Mouse (Mus musculus) neural tube, embryonic 13.5 days (tissue): ENCODE results near the gene Ubtd2. TPM values are rescaled to one million over a fixed set of nuclear protein-coding genes. Genes with fewer than 3 reads are reported as not detected.

Experiments used
- ATAC-seq: fragments of 200-750 bp; cut with Nextera tagmentation; 2 replicates; pipeline ENCODE4 v1.8.0; 2017; ENCODE audit warnings: low read depth, mild to moderate bottlenecking, moderate TSS enrichment, moderate library complexity
- H3K27ac ChIP-seq: fragments of 300-500 bp; sonication (generic); replicated peaks from 2 replicates; pipeline ENCODE4 v1.5.1; 2015; ENCODE audit warnings: moderate library complexity, mild to moderate bottlenecking, inconsistent platforms
- H3K27me3 ChIP-seq: fragments of 300-500 bp; sonication (generic); 2 replicates; pipeline ENCODE4 v1.6.1; 2015; ENCODE audit warnings: mild to moderate bottlenecking, inconsistent platforms
- H3K36me3 ChIP-seq: fragments of 300-500 bp; sonication (generic); 2 replicates; pipeline ENCODE4 v1.6.1; 2015; ENCODE audit warnings: mild to moderate bottlenecking, inconsistent platforms
- H3K4me1 ChIP-seq: fragments of 300-500 bp; sonication (generic); replicated peaks from 2 replicates; pipeline ENCODE4 v1.6.1; 2015; ENCODE audit warnings: inconsistent platforms
- H3K4me2 ChIP-seq: fragments of 300-500 bp; sonication (generic); 2 replicates; pipeline ENCODE4 v1.6.1; 2015; ENCODE audit warnings: inconsistent platforms, mild to moderate bottlenecking, moderate library complexity
- H3K4me3 ChIP-seq: fragments of 300-500 bp; sonication (generic); 2 replicates; pipeline ENCODE4 v1.5.1; 2015; ENCODE audit warnings: mild to moderate bottlenecking, inconsistent platforms
- H3K9ac ChIP-seq: fragments of 300-500 bp; sonication (generic); 2 replicates; pipeline ENCODE4 v1.6.1; 2015; ENCODE audit warnings: moderate library complexity, mild to moderate bottlenecking, inconsistent platforms
- H3K9me3 ChIP-seq: fragments of 300-500 bp; sonication (generic); 2 replicates; pipeline ENCODE4 v1.6.1; 2016; ENCODE audit warnings: inconsistent platforms
- WGBS: fragments of 180-500 bp; shearing (Covaris S2); methylation state at CpG from one replicate; pipeline ENCODE4 v1.1.7; 2015; 5-methylcytosine and 5-hydroxymethylcytosine counted together
- polyA plus RNA-seq: library from polyadenylated mRNA; unstranded; fragments of >200 nt; fragmentation: Nextera tagmentation; extraction: Ambion mirVana; gene quantifications from 2 replicates; pipeline ENCODE4 v1.2.1, GENCODE M21; 2015

The Ubtd2 gene
- polyA plus RNA-seq, 1 experiment from 2014 or later, result 46.8 TPM

DNA sequence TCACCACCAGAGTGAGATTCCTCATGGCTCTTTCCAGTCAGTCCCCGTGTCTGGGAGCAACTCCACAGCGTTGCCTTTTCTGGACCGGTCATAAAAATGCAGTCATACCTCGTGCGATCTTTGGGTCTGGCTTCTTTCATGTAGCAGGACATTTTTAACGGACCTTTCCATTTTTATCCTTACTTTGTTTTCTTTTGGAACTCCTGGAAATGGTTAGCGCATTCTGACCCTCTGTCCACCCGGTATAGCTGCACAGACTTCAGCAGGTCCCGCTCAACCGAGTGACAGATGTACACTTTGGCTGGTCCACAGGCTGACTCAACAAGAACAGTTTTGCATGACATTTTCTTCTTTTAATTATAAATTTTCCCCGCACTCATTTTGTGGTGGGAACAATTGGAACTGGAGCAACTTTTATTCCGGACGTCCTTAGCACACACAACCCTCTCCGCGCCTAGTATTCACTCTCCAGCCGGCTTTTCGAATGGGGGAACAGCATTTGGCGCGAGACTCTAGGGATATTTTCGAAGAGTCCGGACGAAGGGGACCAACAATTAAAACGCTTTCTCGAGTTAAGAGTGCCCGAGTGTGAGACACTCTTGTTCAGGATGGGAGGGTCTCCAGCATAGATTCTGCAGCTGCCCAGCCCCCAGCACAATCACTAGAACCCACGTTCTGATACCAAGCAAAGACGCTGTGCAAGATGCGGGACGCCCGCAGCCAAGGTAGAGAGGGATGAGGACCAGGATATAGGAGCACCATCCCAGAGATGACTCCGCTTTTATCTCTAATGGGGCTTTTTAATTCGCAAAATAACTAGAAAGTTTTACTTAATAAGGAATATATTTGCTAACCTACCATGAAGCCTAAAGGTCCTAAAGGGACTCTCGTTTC, 76.9 kb downstream of the Ubtd2 start, which contains the start of gene Efcab9:
TSS of gene Efcab9 (minus strand) at position 211 of the 894 bp plus-strand sequence.
- Histone ChIP-seq H3K4me1 (peaks cover 35% of the 10 kb centered on the region), H3K9me3 (no peaks in the 10 kb centered on the region), H3K4me2 (peak within 1 kb of the TSS; percentile 95), H3K36me3 (no peaks in the 10 kb centered on the region), H3K27ac (no peak within 1 kb of the TSS), H3K4me3 (peak within 1 kb of the TSS; percentile 60), H3K27me3 (peaks cover 22% of the 10 kb centered on the region), H3K9ac (peak within 1 kb of the TSS; percentile 78)
- peak; percentile 26; the same call in 1 of the 2 replicates for ATAC-seq
- 7% methylated on average over 33 of the region's 33 CpGs for WGBS

DNA sequence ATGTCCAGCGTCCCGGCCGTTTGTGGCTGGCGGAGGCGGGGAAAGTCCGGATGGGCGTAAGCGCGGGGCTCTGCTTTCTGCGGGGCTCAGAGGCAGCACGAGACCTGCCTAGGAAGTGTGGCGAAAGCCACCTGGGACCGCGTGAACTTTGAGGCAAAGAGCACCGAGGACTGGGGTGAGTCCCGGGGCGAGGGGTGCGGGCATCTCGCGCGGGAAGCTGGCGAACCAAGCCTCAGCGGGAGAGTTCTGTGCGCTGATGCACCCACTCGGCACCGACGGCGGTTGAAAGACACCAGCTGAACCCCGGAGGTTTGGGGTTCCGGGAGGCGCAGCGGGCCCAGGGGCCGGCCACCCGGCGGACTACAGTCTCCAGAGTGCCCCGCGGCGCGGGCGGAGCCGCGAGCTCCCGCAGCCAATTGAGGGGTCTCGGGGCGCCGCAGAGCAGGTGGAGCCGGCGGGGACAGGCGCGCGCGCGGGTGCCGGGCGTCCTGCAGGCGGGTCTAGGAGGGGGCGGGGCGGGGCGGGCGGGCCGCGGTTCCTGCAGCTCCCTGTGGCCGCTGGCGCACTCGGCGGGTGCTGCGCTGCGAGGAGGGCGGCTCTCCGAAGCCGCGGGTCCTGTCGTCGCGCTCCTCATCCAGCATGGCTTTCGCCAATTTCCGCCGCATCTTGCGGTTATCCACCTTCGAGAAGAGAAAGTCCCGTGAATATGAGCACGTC, 77.8 kb downstream of the Ubtd2 start, which contains the start of gene Stk10:
TSS of gene Stk10 (plus strand) at position 541 of the 717 bp plus-strand sequence.
- no peaks in the 10 kb centered on the region for H3K9me3 ChIP-seq
- peak within 1 kb of the TSS; percentile 95 for H3K4me2 ChIP-seq
- H3K27me3 ChIP-seq, result peaks cover 22% of the 10 kb centered on the region
- H3K4me3 ChIP-seq, result peak within 1 kb of the TSS; percentile 60
- under 1% methylated on average over 56 of the region's 82 CpGs for WGBS
- peak within 1 kb of the TSS; percentile 78 for H3K9ac ChIP-seq
- H3K4me1 ChIP-seq, result peaks cover 43% of the 10 kb centered on the region
- H3K27ac ChIP-seq, result 0 out of 2 replicates have a peak within 1 kb of the TSS, but pooled peaks have one; percentile 7
- H3K36me3 ChIP-seq, result no peaks in the 10 kb centered on the region
- ATAC-seq, result peak; percentile 94

DNA sequence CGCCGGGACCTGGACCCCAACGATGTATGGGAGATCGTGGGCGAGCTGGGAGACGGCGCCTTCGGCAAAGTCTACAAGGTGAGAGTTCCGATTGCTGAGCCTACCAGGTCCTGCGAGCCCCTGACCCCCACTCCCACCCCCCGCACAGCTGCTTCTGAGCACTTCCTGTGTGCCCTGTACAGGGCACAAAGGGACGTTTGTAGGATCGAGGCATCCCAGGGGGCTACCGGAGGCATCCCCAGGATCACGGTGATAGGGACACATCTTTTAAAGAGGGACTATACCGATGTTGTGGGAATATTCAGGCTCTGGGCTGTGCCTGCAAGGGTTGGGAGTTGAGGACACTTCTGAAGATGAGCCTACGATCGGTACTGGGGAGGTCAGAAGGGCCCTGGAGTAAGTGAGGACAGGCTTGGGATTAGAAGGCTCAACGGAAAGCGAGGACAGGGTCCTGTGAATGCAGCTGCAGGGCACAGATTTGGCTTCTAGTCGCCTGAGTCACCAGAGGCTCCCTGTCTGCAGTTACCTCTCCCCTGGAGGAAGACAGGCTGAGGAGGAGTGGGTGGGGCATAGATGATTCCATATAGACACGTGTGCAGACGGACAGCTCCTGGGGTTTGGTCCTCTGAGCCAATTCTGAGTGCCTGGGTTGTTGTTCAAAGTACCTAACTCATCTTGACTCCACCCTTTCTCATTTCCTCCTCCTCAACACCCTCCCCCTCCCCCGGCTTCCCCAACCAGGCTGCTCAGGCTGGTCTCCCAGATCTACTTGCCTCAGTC, 78.5 kb downstream of the Ubtd2 start:
- Histone ChIP-seq H3K9ac (peak overlapping the region; percentile 78), H3K4me3 (peak overlapping the region; percentile 60), H3K27ac (0 out of 2 replicates have a peak overlapping the region, but pooled peaks have one; percentile 7), H3K4me1 (peaks cover 51% of the 10 kb centered on the region), H3K4me2 (peak overlapping the region; percentile 95), H3K36me3 (no peaks in the 10 kb centered on the region), H3K27me3 (peaks cover 22% of the 10 kb centered on the region), H3K9me3 (no peaks in the 10 kb centered on the region)
- WGBS, result 1% methylated on average over 24 of the region's 24 CpGs
- peak; percentile 60 for ATAC-seq

DNA sequence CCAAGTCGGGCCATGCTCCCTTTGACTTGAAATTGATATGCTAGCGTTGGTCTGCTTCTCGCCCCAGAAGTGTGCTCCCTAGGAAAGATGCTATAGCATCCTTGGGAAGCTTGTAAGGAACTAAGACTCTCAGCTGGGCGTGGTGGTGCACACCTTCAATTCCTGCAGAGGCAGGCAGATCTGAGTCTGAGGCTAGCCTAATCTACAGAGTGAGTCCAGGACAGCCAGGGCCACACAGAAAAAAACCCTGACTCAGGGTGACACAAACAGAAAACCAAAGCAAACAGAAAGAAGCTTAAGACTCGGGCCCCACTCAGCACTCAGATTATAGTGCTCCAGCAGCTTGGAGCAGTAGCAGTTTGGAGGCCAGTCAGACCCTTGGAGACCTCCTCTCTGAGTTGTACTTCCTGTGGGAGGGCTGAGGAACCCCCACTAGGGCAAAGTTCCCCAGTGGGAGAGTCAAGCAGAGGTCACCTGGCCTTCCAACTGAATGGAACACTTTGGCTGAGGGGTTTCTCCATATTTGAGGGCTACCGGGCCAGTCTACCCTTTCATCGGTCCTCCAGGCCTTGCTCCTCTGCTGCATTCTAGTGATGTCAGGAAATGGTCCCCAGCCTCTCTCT, 79.4 kb downstream of the Ubtd2 start:
- H3K27ac ChIP-seq, result no peak overlapping the region
- H3K4me1 ChIP-seq, result peaks cover 55% of the 10 kb centered on the region
- H3K36me3 ChIP-seq, result no peaks in the 10 kb centered on the region
- 0 out of 2 replicates have a peak overlapping the region, but pooled peaks have one; percentile 78 for H3K9ac ChIP-seq
- peak overlapping the region; percentile 95 for H3K4me2 ChIP-seq
- H3K4me3 ChIP-seq, result peak overlapping the region; percentile 60; the same call in 1 of the 2 replicates
- WGBS, result 75% methylated on average over 7 of the region's 7 CpGs
- ATAC-seq, result no peak
- H3K27me3 ChIP-seq, result peaks cover 22% of the 10 kb centered on the region
- H3K9me3 ChIP-seq, result no peaks in the 10 kb centered on the region

DNA sequence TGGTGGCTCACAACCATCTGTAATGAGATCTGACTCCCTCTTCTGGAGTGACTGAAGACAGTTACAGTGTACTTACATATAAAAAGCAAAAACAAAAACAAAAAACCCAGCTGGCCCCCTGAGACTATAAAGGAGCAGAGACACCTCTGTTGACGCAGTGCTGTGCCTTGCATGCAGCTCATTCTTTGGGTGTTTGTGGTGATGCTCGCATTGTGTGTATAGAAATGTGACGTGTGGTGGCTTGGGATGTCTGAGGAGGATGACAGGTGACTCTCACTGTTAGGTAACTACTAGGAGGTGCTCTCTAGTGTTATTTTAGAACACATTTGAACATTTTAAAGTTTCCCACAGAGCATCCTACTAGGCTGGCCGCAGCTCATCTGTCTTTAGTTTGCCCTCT, 80.5 kb downstream of the Ubtd2 start:
- ATAC-seq, result no peak
- Histone ChIP-seq H3K4me2 (no peak overlapping the region), H3K27me3 (peaks cover 20% of the 10 kb centered on the region), H3K4me3 (no peak overlapping the region), H3K4me1 (peaks cover 55% of the 10 kb centered on the region), H3K27ac (no peak overlapping the region), H3K9ac (no peak overlapping the region), H3K36me3 (no peaks in the 10 kb centered on the region), H3K9me3 (no peaks in the 10 kb centered on the region)
- WGBS, result 94% methylated on average over 4 of the region's 4 CpGs

DNA sequence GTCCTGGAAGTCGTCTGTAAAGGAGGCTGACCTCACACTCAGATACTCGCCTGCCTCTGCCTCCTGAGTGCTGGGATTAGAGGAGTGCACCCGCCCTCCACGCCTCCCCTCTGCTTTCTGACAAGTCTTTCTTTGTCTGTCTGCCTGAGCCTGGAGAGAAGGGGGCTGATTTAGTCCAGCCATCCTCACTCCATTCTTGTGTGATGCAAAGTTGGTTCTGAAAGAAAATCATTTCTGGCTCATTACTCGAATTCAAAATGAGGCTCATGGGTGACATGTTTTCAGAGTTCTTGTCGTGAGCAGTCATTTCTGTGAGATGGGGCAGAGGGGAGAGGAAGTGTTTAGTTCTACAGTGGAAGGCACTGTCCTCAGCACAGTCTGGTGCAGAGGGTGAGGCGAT, 81.8 kb downstream of the Ubtd2 start:
- no peak for ATAC-seq
- no peak overlapping the region for H3K4me2 ChIP-seq
- no peaks in the 10 kb centered on the region for H3K36me3 ChIP-seq
- H3K4me3 ChIP-seq, result no peak overlapping the region
- no peak overlapping the region for H3K9ac ChIP-seq
- peaks cover 8% of the 10 kb centered on the region for H3K27me3 ChIP-seq
- peaks cover 50% of the 10 kb centered on the region for H3K4me1 ChIP-seq
- no peaks in the 10 kb centered on the region for H3K9me3 ChIP-seq
- H3K27ac ChIP-seq, result peak overlapping the region; percentile 28; the same call in 1 of the 2 replicates
- 25% methylated on average over 7 of the region's 7 CpGs for WGBS

DNA sequence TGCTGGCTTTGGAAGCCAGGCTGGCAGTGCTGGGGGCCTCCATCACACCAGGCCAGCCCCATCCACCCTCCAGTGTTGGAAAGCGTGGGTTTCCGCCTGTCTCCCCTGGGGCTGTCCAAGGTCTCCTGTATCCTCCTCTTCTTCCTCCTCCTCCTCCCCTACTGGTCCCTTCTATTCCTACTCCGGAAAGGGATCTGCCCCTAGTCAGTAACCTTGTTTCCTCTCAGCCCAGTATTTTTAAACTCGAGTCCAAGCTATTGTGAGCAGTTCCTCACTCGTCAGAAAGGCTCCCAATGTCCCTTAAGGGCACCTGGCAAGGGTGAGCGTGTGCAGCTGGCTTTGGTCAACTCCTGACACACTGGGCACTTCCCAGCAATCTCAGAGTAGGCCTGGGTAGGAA, 83.3 kb downstream of the Ubtd2 start:
- Histone ChIP-seq H3K4me2 (no peak overlapping the region), H3K4me1 (peaks cover 49% of the 10 kb centered on the region), H3K9me3 (no peaks in the 10 kb centered on the region), H3K27me3 (no peaks in the 10 kb centered on the region), H3K9ac (no peak overlapping the region), H3K4me3 (no peak overlapping the region), H3K27ac (peak overlapping the region; percentile 54; the same call in 1 of the 2 replicates), H3K36me3 (no peaks in the 10 kb centered on the region)
- 54% methylated on average over 6 of the region's 6 CpGs for WGBS
- no peak for ATAC-seq

DNA sequence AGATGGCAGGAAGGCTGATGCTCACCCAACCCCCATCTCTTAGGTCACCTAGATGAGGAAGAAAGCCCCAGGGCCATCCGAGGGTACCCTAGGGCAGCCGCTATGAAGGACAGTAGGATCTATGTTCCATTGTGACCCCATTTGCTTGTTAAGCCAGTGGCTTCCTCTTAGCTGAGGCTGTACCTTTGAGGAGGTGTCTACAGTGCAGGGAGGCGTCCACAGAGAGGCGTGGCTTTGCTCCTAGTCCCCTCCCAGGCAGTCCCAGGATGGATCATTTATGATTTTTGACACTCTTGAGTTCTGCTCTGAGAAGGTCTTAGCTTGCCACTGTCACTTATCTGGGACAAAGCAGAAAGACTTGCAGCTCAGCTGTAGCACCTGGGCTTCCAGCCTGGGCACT, 83.7 kb downstream of the Ubtd2 start:
- ATAC-seq, result no peak
- Histone ChIP-seq H3K4me2 (no peak overlapping the region), H3K9ac (no peak overlapping the region), H3K4me3 (no peak overlapping the region), H3K36me3 (no peaks in the 10 kb centered on the region), H3K4me1 (peaks cover 45% of the 10 kb centered on the region), H3K27ac (no peak overlapping the region), H3K27me3 (no peaks in the 10 kb centered on the region), H3K9me3 (no peaks in the 10 kb centered on the region)
- WGBS, result 82% methylated on average over 4 of the region's 4 CpGs

DNA sequence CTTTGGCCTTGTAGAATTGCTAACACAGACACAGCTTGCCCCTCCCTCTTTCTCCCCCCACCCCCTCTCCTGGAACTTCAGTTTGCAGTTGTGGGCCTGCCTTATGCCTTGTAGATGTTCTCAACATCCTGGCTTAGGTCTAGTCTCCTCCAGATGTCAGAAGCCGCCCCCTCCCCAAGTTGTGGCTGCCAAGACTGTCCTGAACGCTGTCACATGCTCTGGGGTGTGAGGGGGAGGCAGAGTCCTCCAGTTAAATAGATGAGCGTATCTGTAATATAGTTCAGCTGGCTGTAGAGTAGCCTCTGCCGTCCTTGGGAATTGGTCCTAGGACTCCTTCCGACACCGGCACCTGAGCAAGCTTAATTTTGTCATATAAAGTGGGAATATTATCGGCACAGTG, 84.5 kb downstream of the Ubtd2 start:
- H3K27ac ChIP-seq, result no peak overlapping the region
- H3K4me2 ChIP-seq, result no peak overlapping the region
- no peak overlapping the region for H3K9ac ChIP-seq
- H3K36me3 ChIP-seq, result no peaks in the 10 kb centered on the region
- no peaks in the 10 kb centered on the region for H3K9me3 ChIP-seq
- 89% methylated on average over 7 of the region's 7 CpGs for whole genome bisulfite sequencing
- ATAC-seq, result no peak
- H3K4me3 ChIP-seq, result no peak overlapping the region
- H3K4me1 ChIP-seq, result peaks cover 43% of the 10 kb centered on the region
- H3K27me3 ChIP-seq, result no peaks in the 10 kb centered on the region

DNA sequence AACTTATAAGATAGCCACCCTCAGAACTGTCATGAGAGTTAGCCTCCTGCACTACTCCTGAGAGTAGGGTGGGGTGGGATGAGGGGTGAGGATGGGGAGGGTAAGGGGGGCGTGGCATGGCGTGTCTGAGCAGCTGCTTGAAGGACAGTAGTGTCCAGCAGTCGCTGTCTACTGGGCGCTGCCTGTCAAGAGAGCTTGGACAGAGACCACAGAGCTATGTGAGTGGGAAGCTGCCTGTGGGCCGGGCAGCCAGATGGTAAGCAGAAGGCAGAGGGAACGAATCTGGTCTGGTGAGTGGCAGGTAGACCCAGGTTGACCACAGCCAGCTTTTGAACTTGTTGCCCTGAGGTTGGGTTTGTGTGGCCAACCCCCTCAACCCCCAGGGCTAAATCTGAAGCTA, 85.3 kb downstream of the Ubtd2 start:
- Histone ChIP-seq H3K27me3 (no peaks in the 10 kb centered on the region), H3K9ac (no peak overlapping the region), H3K4me2 (no peak overlapping the region), H3K9me3 (no peaks in the 10 kb centered on the region), H3K4me1 (peaks cover 40% of the 10 kb centered on the region), H3K36me3 (no peaks in the 10 kb centered on the region), H3K4me3 (no peak overlapping the region), H3K27ac (no peak overlapping the region)
- ATAC-seq, result no peak
- WGBS, result 81% methylated on average over 6 of the region's 6 CpGs

DNA sequence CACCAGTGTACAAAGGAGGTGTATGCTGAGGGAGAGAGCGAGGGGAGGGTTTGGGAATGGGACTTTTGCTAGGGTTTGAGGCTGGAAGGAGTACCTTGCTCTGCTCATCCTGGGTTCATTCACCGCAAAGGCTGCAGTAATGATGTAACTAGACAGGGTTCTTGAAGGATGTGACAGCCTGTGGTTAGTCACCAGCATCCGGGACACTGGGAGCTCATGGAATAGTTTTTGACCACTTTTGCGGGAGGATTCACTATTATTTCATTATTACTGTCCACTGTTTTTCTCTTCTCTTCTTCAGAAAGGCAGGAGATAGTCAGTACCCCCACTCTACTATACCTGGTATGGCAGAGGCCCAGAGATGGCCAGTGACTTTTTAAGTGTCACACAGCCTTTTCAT, 87.0 kb downstream of the Ubtd2 start:
- H3K36me3 ChIP-seq, result no peaks in the 10 kb centered on the region
- no peak overlapping the region for H3K4me3 ChIP-seq
- no peak overlapping the region for H3K4me2 ChIP-seq
- H3K9me3 ChIP-seq, result no peaks in the 10 kb centered on the region
- 95% methylated on average over 4 of the region's 4 CpGs for WGBS
- no peaks in the 10 kb centered on the region for H3K27me3 ChIP-seq
- no peak overlapping the region for H3K9ac ChIP-seq
- H3K27ac ChIP-seq, result no peak overlapping the region
- peaks cover 47% of the 10 kb centered on the region for H3K4me1 ChIP-seq
- no peak for ATAC-seq
